Mouse (Mus musculus) left cerebral cortex, postnatal 10 days (tissue): ENCODE measurements around the gene Slc16a1. TPM values are rescaled to one million over a fixed set of nuclear protein-coding genes. Genes with fewer than 3 reads are reported as not detected.

Experiments used
- total RNA-seq, 2 experiments: library from RNA; stranded (reverse); gene quantifications; 2 replicates each; pipeline ENCODE4 v1.2.3; 2021

Gene Slc16a1
- total RNA-seq, 2 experiments from 2014 or later: 65.5 to 71.4 TPM

Other genes starting within 250 kb of the Slc16a1 start
- gene Lrig2, start 126.8 kb upstream of the Slc16a1 start, total RNA-seq: 10 to 100 TPM; 25.8 to 26.8 TPM
- gene Ppm1j, start 142.4 kb downstream of the Slc16a1 start, total RNA-seq: 1 to 10 TPM; 1.4 to 2.7 TPM
- not detected for gene Fam19a3, start 143.2 kb downstream of the Slc16a1 start, total RNA-seq
- 10 to 100 TPM; 38.5 to 39.0 TPM for gene Rhoc, start 149.7 kb downstream of the Slc16a1 start, total RNA-seq
- gene Mov10, start 179.9 kb downstream of the Slc16a1 start, total RNA-seq: 1 to 10 TPM; 9.3 to 9.7 TPM
- 10 to 100 TPM; 32.1 to 35.9 TPM for gene St7l, start 225.3 kb downstream of the Slc16a1 start, total RNA-seq
- gene Capza1, start 225.8 kb downstream of the Slc16a1 start, total RNA-seq: 10 to 100 TPM; 45.2 to 48.3 TPM